Mouse (Mus musculus): Measurements from ENCODE around the gene Ptpdc1. TPM values are rescaled to one million over a fixed set of nuclear protein-coding genes. Genes with fewer than 3 reads are reported as not detected.

The Ptpdc1 gene
- polyA plus RNA-seq, 1 experiment = 0.82 TPM

DNA sequence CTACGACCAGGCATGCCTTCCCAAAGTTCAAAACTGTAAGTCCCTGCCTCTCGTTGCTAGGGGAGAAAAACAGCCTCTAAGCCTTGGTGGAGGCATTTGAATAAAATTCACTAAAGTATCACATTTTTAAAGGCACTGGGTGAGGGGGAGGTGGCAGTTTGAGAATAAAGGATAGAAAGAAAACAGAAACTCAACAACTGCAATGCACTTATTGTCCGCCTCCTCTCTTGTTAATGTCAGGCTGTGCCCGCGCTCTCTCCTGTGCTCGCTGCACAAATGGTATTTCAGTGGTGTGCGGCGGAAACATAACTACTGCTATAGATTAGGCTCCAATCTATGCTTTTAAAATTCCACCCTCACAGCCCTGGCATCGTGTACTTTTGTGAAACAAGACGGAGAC, 31.4 kb downstream of the Ptpdc1 start:
- WGBS = 84% methylated on average over 10 of the region's 10 CpGs
- no peak for DNase-seq (ENCODE audit: low read depth, low spot score)

DNA sequence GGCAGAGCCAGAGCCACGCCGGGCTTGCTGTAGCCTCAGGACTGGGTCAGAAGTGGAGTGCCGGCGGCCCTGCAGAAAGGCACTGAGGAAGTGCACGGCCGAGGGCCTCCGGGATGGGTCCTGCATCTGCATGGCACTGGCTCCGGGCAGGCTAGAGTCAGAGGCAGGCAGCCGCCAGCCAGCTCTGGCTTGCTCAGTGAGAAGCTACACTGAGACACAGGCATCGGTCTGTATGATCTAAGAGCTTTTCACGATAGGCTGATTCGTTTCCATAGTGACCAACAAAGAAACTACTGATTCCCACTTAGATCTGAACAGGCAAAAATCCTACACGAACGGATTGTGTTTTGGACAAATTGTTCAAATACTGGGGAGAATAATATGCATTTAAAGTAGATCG, 32.3 kb downstream of the Ptpdc1 start:
- DNase-seq (ENCODE audit: low read depth, low spot score) = no peak

DNA sequence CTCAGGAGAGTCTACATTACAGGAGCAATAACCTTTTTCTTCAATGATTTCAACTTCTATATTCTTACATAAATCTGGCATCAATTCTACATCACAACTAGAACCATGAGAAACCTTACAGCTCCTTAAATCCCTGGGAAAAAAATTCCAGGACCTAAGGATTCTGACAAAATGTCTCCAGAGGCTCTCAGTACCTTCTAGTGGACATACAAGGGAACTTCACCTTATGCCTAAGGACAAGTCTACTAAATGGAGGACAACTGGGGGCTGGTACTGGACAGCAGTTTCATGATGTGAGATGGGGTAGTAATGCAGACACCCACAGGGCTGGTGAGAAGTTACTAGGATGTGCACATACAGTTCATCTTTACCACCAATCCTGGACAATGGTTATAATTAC, 34.7 kb downstream of the Ptpdc1 start:
- no peak for DNase-seq (ENCODE audit: low read depth, low spot score)

More for the DNA sequence above, 32.3 kb downstream of the Ptpdc1 start:
- WGBS = 76% methylated on average over 15 of the region's 15 CpGs

DNA sequence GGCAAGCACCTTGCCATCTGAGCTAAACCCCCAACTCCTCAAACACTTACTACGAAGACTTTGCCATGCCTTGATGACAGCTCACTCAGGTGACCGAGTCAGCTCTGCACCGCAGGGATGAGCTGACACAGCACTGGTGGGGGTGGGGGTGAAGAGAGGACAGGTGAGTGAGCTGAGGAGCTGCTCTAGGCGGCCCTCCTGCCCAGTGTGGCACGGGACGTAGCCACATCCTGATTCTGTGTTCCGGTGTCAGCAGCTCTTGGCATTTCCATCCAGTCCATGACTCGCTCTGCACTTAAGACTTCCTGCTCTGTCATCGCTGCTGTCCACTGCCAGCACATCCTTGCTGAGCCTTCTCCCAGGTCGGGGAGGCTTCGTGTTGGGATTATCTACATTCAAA, 38.1 kb downstream of the Ptpdc1 start:
- no peak for DNase-seq (ENCODE audit: low read depth, low spot score)

DNA sequence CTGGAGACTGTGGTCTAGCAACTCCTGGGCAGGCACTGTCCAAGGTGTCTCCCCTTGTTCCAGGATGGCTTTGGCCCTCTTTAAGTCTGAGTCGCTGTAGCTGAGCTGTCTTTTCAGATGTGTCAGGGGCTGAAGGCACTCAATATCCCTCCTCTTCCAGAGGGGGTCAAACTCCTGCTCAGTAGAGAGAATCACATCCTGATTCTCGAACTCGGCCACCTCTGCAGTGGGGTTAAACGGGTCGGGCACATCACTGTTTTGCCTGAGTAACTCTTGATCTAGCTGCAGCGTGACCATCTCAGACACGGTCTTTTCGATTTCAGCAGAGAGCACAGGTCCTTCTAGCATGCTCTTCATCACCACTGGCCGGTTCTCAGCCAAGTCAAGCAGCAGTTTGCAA, 39.0 kb downstream of the Ptpdc1 start:
- no peak for DNase-seq (ENCODE audit: low read depth, low spot score)
- WGBS = 91% methylated on average over 9 of the region's 9 CpGs

More for the DNA sequence above, 38.1 kb downstream of the Ptpdc1 start:
- WGBS = 81% methylated on average over 11 of the region's 11 CpGs

DNA sequence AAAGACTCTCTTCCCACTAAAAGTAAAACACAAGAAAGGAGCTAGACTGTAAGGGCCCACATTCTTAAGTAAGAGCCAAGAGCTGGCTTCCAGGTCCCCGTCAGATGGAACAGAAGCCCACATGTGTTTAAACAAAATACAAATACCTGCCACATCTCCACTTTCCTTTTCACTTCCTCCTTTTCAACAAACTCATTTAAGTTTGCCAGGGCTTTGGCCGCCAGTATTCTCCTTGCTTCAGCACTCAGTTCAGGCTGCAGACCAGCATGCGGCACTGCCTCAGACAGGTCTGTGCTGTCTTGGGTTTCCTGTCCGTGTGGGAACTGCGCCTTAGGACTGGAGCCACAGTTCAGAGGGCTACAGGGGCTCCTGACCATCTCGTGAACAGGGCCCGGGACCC, 39.7 kb downstream of the Ptpdc1 start:
- DNase-seq (ENCODE audit: low read depth, low spot score) = no peak
- 77% methylated on average over 7 of the region's 7 CpGs for WGBS

DNA sequence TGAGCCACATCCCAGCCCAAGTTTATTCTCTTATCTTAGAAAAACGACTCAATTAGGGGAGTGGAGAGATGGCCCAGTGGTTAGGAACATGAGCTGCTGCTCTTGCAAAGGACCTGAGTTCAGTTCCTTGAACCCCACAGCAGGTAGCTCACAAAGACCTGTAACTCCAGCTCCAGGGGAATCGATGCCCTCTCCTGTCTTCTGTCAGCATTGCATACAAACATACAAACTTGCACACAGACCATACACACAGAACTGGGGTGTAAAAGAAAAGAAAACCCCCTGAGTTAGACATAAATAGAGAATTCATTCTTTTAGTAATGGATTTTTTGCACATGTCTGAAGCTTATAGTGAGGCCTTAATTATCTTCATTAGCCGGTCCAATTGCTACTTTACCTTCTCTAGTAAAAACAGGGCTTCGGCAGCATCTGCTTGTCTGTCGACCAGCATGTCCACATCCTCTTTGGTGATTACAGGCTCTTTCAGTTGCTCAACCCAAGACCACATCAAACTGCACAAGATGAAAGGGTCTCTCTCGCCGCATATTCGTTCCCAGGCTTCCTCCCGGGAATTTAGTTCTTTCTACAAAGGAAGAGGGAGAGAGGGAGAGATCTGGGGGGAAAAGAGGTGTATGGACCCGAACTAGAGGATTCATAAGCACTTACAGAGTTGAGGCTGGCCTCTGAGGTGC, 42.6 kb downstream of the Ptpdc1 start:
- no peak for DNase-seq (ENCODE audit: low read depth, low spot score)
- 82% methylated on average over 10 of the region's 10 CpGs for WGBS

DNA sequence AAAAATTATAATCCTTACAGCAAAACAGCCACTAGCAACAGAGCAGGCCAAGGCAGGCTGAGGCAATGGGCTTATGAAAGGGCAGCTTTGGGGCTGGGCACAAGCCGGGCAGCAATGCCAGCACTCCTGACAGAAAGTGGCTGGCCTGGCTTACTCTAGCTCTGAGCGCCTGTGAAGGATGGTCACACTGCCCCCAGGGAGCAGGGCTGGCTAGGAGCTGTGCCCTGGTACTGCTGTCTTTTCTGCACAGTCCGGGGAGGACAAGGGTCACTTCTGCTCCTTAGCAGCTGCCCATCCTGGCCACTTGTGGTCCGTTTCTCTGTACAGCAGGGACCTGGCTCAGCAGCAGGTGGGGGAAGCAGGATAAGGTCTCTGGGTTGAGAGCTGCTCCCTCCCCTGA, 46.8 kb downstream of the Ptpdc1 start:
- no peak for DNase-seq (ENCODE audit: low read depth, low spot score)
- WGBS = 69% methylated on average over 4 of the region's 4 CpGs

DNA sequence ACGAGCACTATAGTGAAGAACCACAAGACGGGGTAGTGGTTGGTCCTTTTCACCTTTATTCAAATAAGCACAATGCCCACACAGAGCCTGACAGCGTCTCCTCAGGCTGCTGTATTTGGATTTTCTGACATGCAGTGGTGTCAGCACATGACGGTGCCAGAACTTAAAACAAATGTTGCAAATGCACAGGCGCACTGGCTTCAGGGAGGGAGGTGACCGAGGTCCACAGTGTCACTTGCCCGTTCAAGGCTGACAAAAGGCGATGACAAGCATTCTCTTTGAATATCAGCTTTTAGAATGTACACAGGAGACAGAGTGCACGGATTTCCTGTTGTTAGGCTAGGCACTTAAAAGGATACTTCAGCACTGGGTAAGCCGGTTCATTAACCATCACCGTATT, 47.6 kb downstream of the Ptpdc1 start:
- no peak for DNase-seq (ENCODE audit: low read depth, low spot score)
- 79% methylated on average over 11 of the region's 11 CpGs for WGBS

DNA sequence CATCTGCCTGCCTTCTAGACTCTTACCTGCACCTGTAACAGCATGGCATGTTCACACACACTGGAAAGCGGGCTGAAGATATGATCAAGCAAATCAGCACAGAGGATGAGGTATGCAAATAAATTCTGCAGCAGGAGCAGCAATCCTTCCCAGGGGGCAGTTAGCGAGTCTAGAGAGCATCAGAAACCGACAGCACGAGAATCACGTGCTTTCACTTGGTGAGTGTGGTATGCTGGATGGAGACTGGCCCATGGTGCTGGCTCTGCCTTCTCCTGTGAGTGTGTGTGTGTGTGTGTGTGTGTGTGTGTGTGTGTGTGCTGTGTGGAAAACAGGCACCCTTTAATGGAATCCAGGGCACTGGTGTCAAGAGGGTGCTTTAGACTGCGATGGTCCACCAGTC, 48.5 kb downstream of the Ptpdc1 start:
- 80% methylated on average over 6 of the region's 6 CpGs for WGBS
- DNase-seq (ENCODE audit: low read depth, low spot score) = no peak

DNA sequence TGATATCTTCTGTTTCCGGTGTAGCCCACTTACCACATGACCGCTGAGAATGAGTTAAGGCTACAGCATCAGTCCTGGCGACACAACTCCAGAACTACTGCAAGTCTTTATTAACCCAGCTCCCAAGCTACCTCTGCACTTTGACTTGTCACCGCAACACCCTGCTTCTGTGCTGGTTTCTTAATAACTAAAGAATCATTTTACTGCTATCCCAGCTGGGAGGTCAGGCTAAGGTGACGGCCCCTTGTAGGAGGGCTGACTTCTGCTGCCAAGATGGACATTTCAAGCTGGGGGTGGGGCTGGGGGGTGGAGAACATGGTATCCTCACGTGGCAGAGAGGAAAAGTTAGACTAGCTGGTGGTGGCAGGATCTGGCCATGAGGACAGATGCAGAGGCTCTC, 50.7 kb downstream of the Ptpdc1 start:
- no peak for DNase-seq (ENCODE audit: low read depth, low spot score)
- WGBS = 50% methylated on average over 6 of the region's 6 CpGs

DNA sequence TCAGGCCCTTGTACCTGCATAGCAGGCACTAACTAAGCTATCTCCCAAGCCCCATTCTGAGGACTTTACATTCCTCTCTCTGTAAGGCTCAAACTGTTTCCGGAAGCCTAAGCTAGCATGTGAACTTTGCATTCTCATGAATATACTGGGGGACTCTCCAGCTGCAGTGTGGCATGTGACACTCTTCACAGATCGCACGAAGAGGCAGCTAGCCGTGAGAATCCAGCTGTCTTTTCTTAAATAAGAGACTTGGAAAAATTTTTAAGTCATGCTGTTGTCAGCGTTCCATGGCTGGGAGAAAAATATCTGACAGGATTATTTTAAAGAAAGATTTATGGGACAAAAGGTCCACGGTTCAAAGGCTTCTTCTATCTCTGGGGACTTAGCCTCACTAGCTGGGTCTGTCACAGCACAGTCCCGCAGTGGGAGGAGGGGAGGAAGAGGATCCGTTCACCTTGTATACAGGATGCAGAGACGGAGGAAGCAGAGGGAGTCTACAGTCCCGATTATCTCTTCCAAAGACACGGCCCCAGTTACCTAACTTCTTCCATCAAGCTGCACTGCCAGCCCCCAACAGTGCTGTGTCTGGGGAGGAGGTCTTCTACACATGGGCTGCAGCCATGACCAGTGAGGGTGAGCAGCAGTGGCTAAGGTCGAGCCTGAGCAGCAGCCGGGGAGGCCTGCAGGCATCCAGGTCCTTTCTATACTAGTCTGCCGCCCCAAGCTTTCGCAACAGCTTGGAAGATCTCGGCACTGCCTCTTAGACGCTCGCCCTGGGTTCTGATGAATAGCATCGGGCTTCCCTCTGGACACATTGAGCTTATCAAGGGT, 51.7 kb downstream of the Ptpdc1 start:
- 46% methylated on average over 19 of the region's 19 CpGs for WGBS
- DNase-seq (ENCODE audit: low read depth, low spot score) = no peak

DNA sequence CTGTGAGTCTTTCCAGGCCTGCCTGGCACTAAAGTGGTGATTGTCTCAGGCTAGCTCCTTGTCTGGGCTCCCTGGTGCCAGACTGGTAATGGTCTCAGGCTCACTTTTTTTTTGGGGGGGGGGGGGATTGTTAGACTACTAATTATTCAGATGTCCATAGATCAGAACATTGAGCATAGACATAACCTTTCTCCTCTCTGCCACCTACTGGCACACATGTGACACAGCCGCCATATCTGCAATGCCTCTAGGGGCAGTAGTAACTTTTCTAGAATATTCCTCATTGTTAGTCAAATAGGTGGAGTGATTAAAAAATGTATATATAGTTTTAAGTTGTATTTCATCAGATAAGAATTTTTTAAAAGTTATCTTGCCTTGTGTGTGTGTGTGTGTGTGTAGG, 53.3 kb downstream of the Ptpdc1 start:
- WGBS = 17% methylated on average over 1 of the region's 1 CpGs

DNA sequence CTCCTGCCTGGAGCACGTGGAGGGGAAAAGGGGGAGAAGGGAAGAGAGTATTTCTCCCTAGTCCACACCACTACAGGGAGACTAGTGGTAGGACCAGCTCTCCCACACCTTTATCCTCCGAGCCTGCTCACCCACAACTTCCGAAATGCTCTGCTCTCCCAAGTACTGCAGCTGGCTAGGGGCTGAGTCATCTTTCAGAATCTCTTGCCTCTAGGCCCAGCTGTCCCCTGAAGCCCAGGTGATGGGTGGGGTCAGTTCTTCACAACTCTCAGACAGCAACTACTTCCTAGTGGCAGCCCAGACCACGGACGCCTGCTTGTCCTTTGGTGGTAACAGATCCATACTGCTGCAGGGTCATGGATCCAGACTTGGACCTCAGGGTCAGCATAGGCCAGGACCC, 54.2 kb downstream of the Ptpdc1 start:
- WGBS = 45% methylated on average over 5 of the region's 5 CpGs
- no peak for DNase-seq (ENCODE audit: low read depth, low spot score)

More for the DNA sequence above, 53.3 kb downstream of the Ptpdc1 start:
- no peak for DNase-seq (ENCODE audit: low read depth, low spot score)

DNA sequence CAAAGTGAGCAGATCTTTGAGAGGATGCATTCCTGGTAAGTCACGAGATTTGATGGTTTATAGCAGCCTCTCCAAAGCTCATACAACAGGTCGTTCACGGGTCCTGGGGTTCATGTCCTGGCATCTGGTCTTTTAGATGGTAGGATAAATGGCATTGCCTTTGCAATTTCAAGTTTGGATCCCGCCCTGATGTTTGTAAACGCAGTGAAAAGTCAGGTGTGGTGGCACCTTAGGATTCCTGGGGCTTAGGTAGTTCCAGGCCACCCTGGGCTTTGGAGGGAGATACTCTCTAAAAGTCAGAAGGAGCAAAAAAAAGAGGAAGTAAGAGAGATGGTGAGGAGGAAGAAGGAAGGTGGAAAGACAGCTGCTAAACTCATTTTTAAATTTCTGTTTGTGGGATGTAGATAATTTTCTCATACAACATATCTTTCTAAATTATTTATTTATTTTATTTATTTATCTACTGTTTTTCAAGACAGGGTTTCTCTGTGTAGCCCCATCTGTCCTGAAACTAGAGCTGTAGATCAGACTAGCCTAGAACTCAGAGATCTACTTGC, 55.8 kb downstream of the Ptpdc1 start:
- 71% methylated on average over 5 of the region's 5 CpGs for WGBS
- DNase-seq (ENCODE audit: low read depth, low spot score) = no peak

DNA sequence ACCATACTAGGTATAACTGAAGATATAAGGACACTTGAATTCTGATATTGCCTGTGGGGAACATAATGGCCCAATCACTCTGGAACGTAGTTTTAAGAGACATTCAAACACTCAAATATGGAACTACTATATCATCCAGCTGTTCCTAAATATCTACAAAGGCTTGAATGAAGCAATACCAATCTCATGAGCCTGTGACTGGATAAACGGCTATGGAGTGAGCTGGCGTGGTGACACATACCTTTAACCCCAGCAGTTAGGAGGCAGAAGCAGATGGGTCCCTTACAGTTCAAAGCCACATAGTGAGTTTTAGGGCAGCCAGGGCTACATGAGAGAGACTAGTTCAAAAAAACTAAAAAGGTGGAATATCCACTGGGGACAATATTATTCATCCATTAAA, 57.8 kb downstream of the Ptpdc1 start:
- DNase-seq (ENCODE audit: low read depth, low spot score) = no peak
- WGBS = 60% methylated on average over 3 of the region's 3 CpGs

DNA sequence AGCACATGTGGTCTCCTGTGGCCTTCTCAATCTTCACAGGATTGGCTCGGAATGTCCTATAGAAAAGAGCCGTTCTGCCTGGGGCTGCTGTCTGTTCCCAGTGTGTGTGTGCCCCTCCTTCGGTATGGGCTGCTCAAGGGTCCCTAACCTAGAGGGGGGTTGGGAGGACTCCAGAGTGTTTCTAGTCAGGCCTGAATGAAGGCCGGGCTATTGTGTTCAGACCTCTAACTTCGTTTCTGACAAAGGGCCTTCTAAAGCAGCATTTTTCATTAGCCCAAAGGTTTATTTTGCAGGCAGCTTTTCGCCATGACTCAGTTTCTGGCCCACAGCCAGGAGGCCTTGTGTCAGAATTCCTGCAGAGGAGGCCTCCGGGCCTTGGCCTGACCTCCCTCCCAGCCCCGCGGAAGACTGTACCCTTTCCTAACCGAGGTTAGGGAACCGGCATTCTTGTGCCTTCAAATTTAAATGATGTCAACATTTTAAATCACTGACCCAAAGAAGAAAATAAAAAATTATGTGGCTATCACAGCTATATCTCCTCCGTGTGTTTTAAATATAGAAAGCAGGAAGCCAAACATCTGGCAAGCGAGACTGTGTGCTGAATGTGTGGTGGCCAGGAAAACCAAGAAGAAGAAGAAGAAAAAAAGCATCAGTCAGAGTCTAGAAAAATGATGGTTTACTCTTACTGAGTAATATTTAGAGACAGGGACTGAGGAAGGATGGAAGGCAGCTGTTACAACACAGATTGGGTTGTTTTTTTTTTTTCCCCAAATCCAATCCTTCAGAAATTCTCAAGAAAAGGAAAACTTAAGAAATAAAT, 59.1 kb downstream of the Ptpdc1 start:
- DNase-seq (ENCODE audit: low read depth, low spot score) = peak; percentile 78
- 9% methylated on average over 13 of the region's 13 CpGs for WGBS

DNA sequence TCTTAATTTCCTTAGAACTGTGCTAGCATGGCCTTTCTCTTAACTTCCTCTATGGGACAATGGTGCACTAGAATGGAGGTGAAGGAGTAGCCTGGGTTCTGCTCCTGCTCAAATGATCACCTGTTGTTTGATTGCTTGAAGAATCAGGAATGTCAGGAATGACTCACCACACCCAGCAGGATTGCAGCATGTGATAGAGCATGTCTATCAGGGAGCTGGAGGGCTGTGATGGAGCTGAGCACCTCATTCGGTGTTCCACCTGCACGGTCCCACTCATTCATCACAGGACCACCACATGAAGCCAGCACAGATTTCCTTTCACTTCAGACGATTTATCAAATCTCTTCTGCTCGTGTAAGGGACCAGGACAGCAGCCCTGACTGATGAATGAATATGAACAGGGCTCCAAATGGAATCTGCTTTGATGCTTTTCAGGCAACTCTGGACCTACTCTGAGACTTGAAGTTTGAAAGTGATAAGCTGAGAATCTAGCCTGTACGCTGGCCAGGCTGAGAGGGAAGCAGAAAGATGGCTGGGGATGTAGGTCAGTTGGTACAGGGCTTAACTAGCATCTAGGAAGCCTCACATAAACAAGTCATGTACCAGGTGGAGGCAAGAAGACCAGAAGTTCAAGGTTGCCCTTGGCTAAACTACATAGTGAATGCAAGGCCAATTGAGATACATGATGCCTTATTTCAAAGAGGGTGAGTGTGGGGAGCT, 60.4 kb downstream of the Ptpdc1 start:
- WGBS = 85% methylated on average over 5 of the region's 5 CpGs
- DNase-seq (ENCODE audit: low read depth, low spot score) = no peak

DNA sequence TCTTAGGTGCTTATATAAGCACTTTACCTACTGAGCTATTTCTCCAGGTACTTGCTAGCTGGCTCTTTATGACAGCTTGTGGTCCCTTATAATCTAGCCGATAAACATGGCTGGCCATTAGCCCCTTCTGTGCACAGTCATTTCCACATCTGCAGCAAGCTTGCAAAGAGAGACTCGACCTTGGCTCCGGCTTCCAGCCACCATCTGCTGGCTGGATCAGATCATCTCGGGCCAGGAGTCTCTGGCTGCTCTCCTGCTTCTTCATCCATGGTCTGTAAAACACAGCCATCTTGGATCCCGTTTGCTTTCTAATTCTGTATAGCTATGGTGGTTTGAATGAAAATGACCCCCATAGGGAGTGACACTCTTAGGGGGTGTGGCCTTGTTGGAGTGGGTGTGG, 63.1 kb downstream of the Ptpdc1 start:
- 79% methylated on average over 5 of the region's 5 CpGs for WGBS
- DNase-seq (ENCODE audit: low read depth, low spot score) = no peak

DNA sequence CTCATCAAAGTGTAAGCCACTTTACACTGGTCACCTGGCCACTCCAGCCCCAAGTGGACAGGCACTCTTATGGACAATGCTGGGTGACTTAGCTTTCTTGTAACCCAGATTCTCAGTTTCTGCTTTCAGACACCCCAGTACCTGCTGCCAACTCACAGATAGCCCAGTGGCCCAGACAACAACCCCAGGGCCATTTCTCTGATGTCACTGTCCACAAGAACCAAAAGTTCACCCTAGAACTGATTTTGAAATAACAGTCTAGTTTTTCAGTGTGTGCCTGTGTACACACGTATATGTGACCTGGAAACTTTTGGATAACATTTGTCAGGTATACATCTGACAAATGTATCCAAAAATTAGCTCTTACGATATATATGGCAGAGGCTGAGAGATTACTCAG, 64.0 kb downstream of the Ptpdc1 start:
- DNase-seq (ENCODE audit: low read depth, low spot score) = no peak
- 95% methylated on average over 2 of the region's 2 CpGs for WGBS
